Mouse (Mus musculus) left cerebral cortex, adult 8-10 months (tissue): ENCODE results near the gene Gm3149. TPM values are rescaled to one million over a fixed set of nuclear protein-coding genes. Genes with fewer than 3 reads are reported as not detected.
"Not testable (repeated sequence)": the region's sequence is repeated elsewhere in the genome, so short reads cannot be mapped to it uniquely, and the experiment has no call there.

Experiments used
- DNase-seq, 2 experiments: peaks; one replicate each; pipeline ENCODE4 v3.0.0; 2022; ENCODE audit warnings: low spot score in 2 of 2
- total RNA-seq, 4 experiments: library from RNA; stranded (reverse); gene quantifications; 2 replicates each; pipeline ENCODE4 v1.2.4; 2022

Gm3149 gene
- total RNA-seq: not detected

- DNase-seq: not testable (repeated sequence)
These were observed at the start of gene Gm3149 for GRCm38 (mm10) chr14:4316983-4317382. Gene Gm3149 (plus strand): TSS chr14:4317283.

GRCm38 (mm10) chr14:4269238-4269950, 47.7 kb upstream of the Gm3149 start:
- not testable (repeated sequence) for DNase-seq

- not testable (repeated sequence) for DNase-seq
These were observed 37.3 kb upstream of the Gm3149 start for GRCm38 (mm10) chr14:4279828-4280227.

- DNase-seq: not testable (repeated sequence)
These were observed 17.5 kb downstream of the Gm3149 start, which contains the start of gene 2610042L04Rik for GRCm38 (mm10) chr14:4334476-4335080. Gene 2610042L04Rik (plus strand): TSS chr14:4334763.

- DNase-seq: not testable (repeated sequence)
These were observed 18.4 kb downstream of the Gm3149 start for GRCm38 (mm10) chr14:4335506-4335905.

- DNase-seq: not testable (repeated sequence)
These were observed 51.9 kb downstream of the Gm3149 start for GRCm38 (mm10) chr14:4368991-4369390.

- not testable (repeated sequence) for DNase-seq
These were observed 52.6 kb downstream of the Gm3149 start for GRCm38 (mm10) chr14:4369691-4370090.

Other genes with a start within 250 kb of the Gm3149 start
- under 1 TPM in 2 of 4 experiments, not detected in 2; 0.21 to 0.46 TPM for gene Gm3115, start 233.2 kb upstream of the Gm3149 start, total RNA-seq
- 1 to 10 TPM in 3 of 4 experiments, under 1 TPM in 1; 0.91 to 5.0 (median 2.4) TPM for gene Gm8108, start 206.8 kb upstream of the Gm3149 start, total RNA-seq
- not detected for gene Gm3127, start 152.3 kb upstream of the Gm3149 start, total RNA-seq
- gene Gm2974, start 134.7 kb upstream of the Gm3149 start, total RNA-seq: under 1 TPM in 2 of 4 experiments, not detected in 2; 0.51 to 0.91 TPM
- not detected for gene Gm3138, start 67.7 kb upstream of the Gm3149 start, total RNA-seq
- 1 to 10 TPM in 3 of 4 experiments, under 1 TPM in 1; 0.81 to 1.4 (median 1.1) TPM for gene 2610042L04Rik, start 17.5 kb downstream of the Gm3149 start, total RNA-seq
- gene Gm3159, start 80.2 kb downstream of the Gm3149 start, total RNA-seq: not detected
- under 1 TPM; 0.21 to 0.94 (median 0.48) TPM for gene Gm3164, start 98.2 kb downstream of the Gm3149 start, total RNA-seq
- gene Gm3173, start 113.7 kb downstream of the Gm3149 start, total RNA-seq: not detected
- not detected for gene Gm3182, start 164.5 kb downstream of the Gm3149 start, total RNA-seq
- not detected for gene Gm3047, start 238.1 kb downstream of the Gm3149 start, total RNA-seq